ENCODE assay signal across 10 mouse cellular contexts in the genomic region with DNA sequence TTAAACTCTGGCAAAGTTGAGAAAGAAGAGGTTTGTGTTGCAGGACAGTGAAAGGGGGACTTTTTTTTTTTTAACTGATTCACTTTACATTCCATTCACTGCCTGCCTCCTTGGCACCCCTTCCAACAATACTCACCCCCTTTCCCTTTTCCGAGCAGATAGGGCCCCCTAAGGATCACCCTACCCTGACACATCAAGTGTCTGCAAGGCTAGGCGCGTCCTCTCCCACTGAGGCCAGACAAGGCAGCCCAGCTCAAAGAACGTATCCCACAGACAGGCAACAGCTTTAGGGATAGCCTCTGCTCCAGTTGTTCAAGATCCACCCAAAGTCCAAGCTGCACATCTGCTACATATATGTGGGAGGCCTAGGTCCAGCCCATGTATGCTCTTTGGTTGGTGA.
"Had no signal": no experiment of that assay in that cellular context is flagged by ENCODE, and none has a peak within 500 bp of the region (broad histone marks: within the 10 kb centered on the region; RNA-seq: fewer than 3 reads in every experiment).

No protein-coding gene starts in this region.

- H3K4me2 ChIP-seq: limb, embryonic 12.5 days; liver, embryonic 15.5 days; midbrain, embryonic 15.5 days had no signal

- H3K27me3 ChIP-seq: limb, embryonic 12.5 days; liver, embryonic 15.5 days; midbrain, embryonic 15.5 days had no signal

- H3K9me3 ChIP-seq: limb, embryonic 12.5 days; liver, embryonic 15.5 days; midbrain, embryonic 15.5 days had no signal

- DNase-seq: kidney, postnatal 10 days; kidney, postnatal 4 days; liver; lung, adult 2 months; right cerebral cortex, adult 18-20 months; right cerebral cortex, postnatal 25 days; thymus, postnatal 36 days had no signal

- H3K4me3 ChIP-seq: limb, embryonic 12.5 days; liver, embryonic 15.5 days; midbrain, embryonic 15.5 days had no signal

- H3K4me1 ChIP-seq: limb, embryonic 12.5 days had no signal

- H3K9ac ChIP-seq: limb, embryonic 12.5 days; liver, embryonic 15.5 days; midbrain, embryonic 15.5 days had no signal

- H3K27ac ChIP-seq: limb, embryonic 12.5 days; liver, embryonic 15.5 days; midbrain, embryonic 15.5 days had no signal
